27 mouse cellular contexts compared by ENCODE assay signal in genomic region chr16:37611072-37611471, GRCm38 (mm10). TPM values are rescaled to one million over a fixed set of nuclear protein-coding genes. Genes with fewer than 3 reads are reported as not detected.
DNase-seq lines count a peak whose midpoint lies in the region; ATAC-seq and TF ChIP-seq lines count a peak whose summit lies in the region.
"Had no signal": no experiment of that assay in that cellular context is flagged by ENCODE, and none has a peak within 500 bp of the region (broad histone marks: within the 10 kb centered on the region; RNA-seq: fewer than 3 reads in every experiment).

No protein-coding gene starts in this region.

- H3K4me1 ChIP-seq in limb, embryonic 10.5 days = peaks cover 15% of the 10 kb centered on the region; the same call in 1 of the 2 replicates
- H3K4me1 ChIP-seq in hindbrain, postnatal 0 days (ENCODE audit: insufficient read depth, low read length) = no peaks in the 10 kb centered on the region; the same call in 1 of the 2 replicates
- H3K4me1 ChIP-seq: heart, embryonic 13.5 days; lung, embryonic 15.5 days; megakaryocyte, embryonic 14.5 days had no signal

- TF ChIP-seq CTCF in hindbrain, postnatal 0 days (IDR thresholded peaks at IDR 0.05; ENCODE audit: low read depth) = no peak

- no peak overlapping the region for H3K4me2 ChIP-seq in hindbrain, postnatal 0 days (ENCODE audit: low read depth, low read length)
- H3K4me2 ChIP-seq: heart, embryonic 13.5 days; hindbrain, embryonic 13.5 days; lung, embryonic 15.5 days; neural tube, embryonic 12.5 days had no signal

- H3K27me3 ChIP-seq in limb, embryonic 10.5 days (ENCODE audit: low read depth, poor library complexity, severe bottlenecking) = no peaks in the 10 kb centered on the region
- no peaks in the 10 kb centered on the region for H3K27me3 ChIP-seq in hindbrain, postnatal 0 days (ENCODE audit: insufficient read depth, low read length)
- H3K27me3 ChIP-seq: heart, embryonic 13.5 days; hindbrain, embryonic 13.5 days; lung, embryonic 15.5 days; neural tube, embryonic 12.5 days had no signal

- no peaks in the 10 kb centered on the region for H3K36me3 ChIP-seq in limb, embryonic 10.5 days
- no peaks in the 10 kb centered on the region for H3K36me3 ChIP-seq in hindbrain, postnatal 0 days (ENCODE audit: insufficient read depth, low read length)
- H3K36me3 ChIP-seq: forebrain, embryonic 10.5 days; heart, embryonic 13.5 days; hindbrain, embryonic 13.5 days; lung, embryonic 15.5 days; neural tube, embryonic 12.5 days had no signal

- 71% methylated on average over 7 of the region's 7 CpGs for WGBS in limb, embryonic 10.5 days
- 81% methylated on average over 7 of the region's 7 CpGs for WGBS in hindbrain, postnatal 0 days

- no peak overlapping the region for H3K9ac ChIP-seq in hindbrain, postnatal 0 days (replicated peaks; ENCODE audit: low read length)
- H3K9ac ChIP-seq: heart, embryonic 13.5 days; hindbrain, embryonic 13.5 days; liver, embryonic 14.5 days; lung, embryonic 15.5 days; neural tube, embryonic 12.5 days had no signal

- ATAC-seq in hindbrain, postnatal 0 days = no peak
- ATAC-seq: CD4-positive, CD25-positive, alpha-beta regulatory T cell, adult 4 months; forebrain, embryonic 16.5 days; inflammation-experienced regulatory T-cells, adult 6 months had no signal

- peak; percentile 53 to 58 for DNase-seq in cerebellum, adult 18-20 months
- no peak for DNase-seq in cerebellum, postnatal 14 days
- DNase-seq in ZHBTc4 (ENCODE audit: low read depth, low spot score) = peak; percentile 9
- DNase-seq in cerebellum, adult 9-10 months = peak; percentile 61
- DNase-seq in limb, embryonic 10.5 days (ENCODE audit: low spot score) = peak; percentile 39
- no peak for DNase-seq in adrenal gland, adult 18-20 months (ENCODE audit: low spot score in 2 of 2)
- DNase-seq in hindbrain, postnatal 0 days (ENCODE audit: low spot score) = no peak
- DNase-seq: gastrocnemius, postnatal 14 days; heart, adult 18-20 months; heart, postnatal 14 days; kidney, adult 18-20 months; lung, postnatal 36 days; midbrain, embryonic 14.5 days; right cerebral cortex, postnatal 14 days had no signal

- H3K4me3 ChIP-seq in limb, embryonic 10.5 days = no peak overlapping the region
- H3K4me3 ChIP-seq in hindbrain, postnatal 0 days (ENCODE audit: low read length) = no peak overlapping the region
- H3K4me3 ChIP-seq: forebrain, embryonic 10.5 days; heart, embryonic 13.5 days; hindbrain, embryonic 13.5 days; lung, embryonic 15.5 days; megakaryocyte, embryonic 14.5 days; neural tube, embryonic 12.5 days had no signal

- no peak overlapping the region for H3K27ac ChIP-seq in limb, embryonic 10.5 days
- H3K27ac ChIP-seq in hindbrain, postnatal 0 days = no peak overlapping the region
- H3K27ac ChIP-seq: forebrain, embryonic 10.5 days; heart, embryonic 13.5 days; hindbrain, embryonic 13.5 days; kidney, postnatal 0 days; liver, embryonic 14.5 days; lung, embryonic 15.5 days; neural tube, embryonic 12.5 days had no signal

- H3K9me3 ChIP-seq in limb, embryonic 10.5 days (replicated peaks) = no peaks in the 10 kb centered on the region
- H3K9me3 ChIP-seq in hindbrain, postnatal 0 days (ENCODE audit: low read length) = no peaks in the 10 kb centered on the region
- H3K9me3 ChIP-seq: forebrain, embryonic 10.5 days; heart, embryonic 13.5 days; hindbrain, embryonic 13.5 days; lung, embryonic 15.5 days; neural tube, embryonic 12.5 days had no signal

RNA-seq across cellular contexts. Expression of gene Hgd, which starts 31.1 kb away (rescaled TPM):
- polyA plus RNA-seq in limb, embryonic 10.5 days (2016; fragmentation: Nextera tagmentation; extraction: Ambion mirVana) = 0.25 and 0.28 TPM in 2 replicates
- under 1 TPM in 1 of 2 experiments, not detected in 1; 0.63 TPM for total RNA-seq in adrenal gland, adult 18-20 months (2021)
- 7.3 TPM in 1 of 2 replicates, not detected in the other for total RNA-seq in hindbrain, postnatal 0 days (2014; rRNA removed)
- 0.11 and 0.26 TPM in 2 replicates for polyA plus RNA-seq in hindbrain, postnatal 0 days (2015; fragmentation: Nextera tagmentation; extraction: Ambion mirVana)
- total RNA-seq: gastrocnemius, postnatal 14 days; heart, adult 18-20 months; layer of hippocampus, adult 18-20 months; layer of hippocampus, postnatal 14 days had no signal
- polyA plus RNA-seq: forebrain, embryonic 10.5 days; inflammation-experienced regulatory T-cells, adult 6 months; neural tube, embryonic 12.5 days had no signal

RNA-seq across cellular contexts. Expression of gene Ndufb4, which starts 43.2 kb away (rescaled TPM):
- polyA plus RNA-seq in limb, embryonic 10.5 days (2016; fragmentation: Nextera tagmentation; extraction: Ambion mirVana) = 40.4 and 46.7 TPM in 2 replicates
- total RNA-seq in adrenal gland, adult 18-20 months (2021) = 100 to 1,000 TPM; 133 to 150 TPM
- total RNA-seq in hindbrain, postnatal 0 days (2014; rRNA removed) = 23.0 and 31.3 TPM in 2 replicates
- polyA plus RNA-seq in hindbrain, postnatal 0 days (2015; fragmentation: Nextera tagmentation; extraction: Ambion mirVana) = 99.2 and 100 TPM in 2 replicates

Comparison
In these comparisons a context has a peak if more than half of its experiments do, and no peak if none do; other contexts are left out.
1. DNase-seq: peak in cerebellum, adult 18-20 months (2 of 2), ZHBTc4 (single experiment), cerebellum, adult 9-10 months (single experiment) and limb, embryonic 10.5 days (single experiment); none in cerebellum, postnatal 14 days (0 of 2), adrenal gland, adult 18-20 months (0 of 2) and hindbrain, postnatal 0 days (single experiment).